Mouse (Mus musculus): ENCODE data around the gene Cmip. TPM values are rescaled to one million over a fixed set of nuclear protein-coding genes. Genes with fewer than 3 reads are reported as not detected.
A peak's percentile ranks its signal among the peaks of the same experiment; 100 is the strongest.

Cmip gene
- polyA plus RNA-seq, 1 experiment: 92.3 TPM

- TF ChIP-seq FLI1 (IDR thresholded peaks at IDR 0.05; ENCODE audit: low read length) (no peak), GATA1 (IDR thresholded peaks at IDR 0.05; ENCODE audit: borderline replicate concordance, low read length) (no peak)
- Histone ChIP-seq H3K4me3 (replicated peaks) (no peak overlapping the region), H3K36me3 (replicated peaks; ENCODE audit: low read length) (peaks cover 82% of the 10 kb centered on the region), H3K9me3 (no peaks in the 10 kb centered on the region), H3K4me1 (peaks cover 75% of the 10 kb centered on the region), H3K27me3 (replicated peaks) (no peaks in the 10 kb centered on the region)
Observed at GRCm38 (mm10) chr8:117317478-117317877, 60.6 kb downstream of the Cmip start.

- Histone ChIP-seq H3K4me1 (peaks cover 89% of the 10 kb centered on the region), H3K9me3 (no peaks in the 10 kb centered on the region), H3K36me3 (replicated peaks; ENCODE audit: low read length) (peaks cover 92% of the 10 kb centered on the region), H3K27me3 (replicated peaks) (no peaks in the 10 kb centered on the region), H3K4me3 (replicated peaks) (no peak overlapping the region)
- TF ChIP-seq FLI1 (IDR thresholded peaks at IDR 0.05; ENCODE audit: low read length): no peak
- TF ChIP-seq GATA1 (IDR thresholded peaks at IDR 0.05; ENCODE audit: borderline replicate concordance, low read length): no peak
Observed at GRCm38 (mm10) chr8:117318911-117319826, 62.3 kb downstream of the Cmip start.

GRCm38 (mm10) chr8:117320616-117321015 is 63.8 kb downstream of the Cmip start:
- Histone ChIP-seq H3K27me3 (replicated peaks) (no peaks in the 10 kb centered on the region), H3K4me1 (peaks cover 94% of the 10 kb centered on the region), H3K36me3 (replicated peaks; ENCODE audit: low read length) (peaks cover 93% of the 10 kb centered on the region), H3K9me3 (no peaks in the 10 kb centered on the region), H3K4me3 (replicated peaks) (peak overlapping the region; percentile 78)
- TF ChIP-seq GATA1 (IDR thresholded peaks at IDR 0.05; ENCODE audit: borderline replicate concordance, low read length) (no peak), FLI1 (IDR thresholded peaks at IDR 0.05; ENCODE audit: low read length) (no peak)

DNA sequence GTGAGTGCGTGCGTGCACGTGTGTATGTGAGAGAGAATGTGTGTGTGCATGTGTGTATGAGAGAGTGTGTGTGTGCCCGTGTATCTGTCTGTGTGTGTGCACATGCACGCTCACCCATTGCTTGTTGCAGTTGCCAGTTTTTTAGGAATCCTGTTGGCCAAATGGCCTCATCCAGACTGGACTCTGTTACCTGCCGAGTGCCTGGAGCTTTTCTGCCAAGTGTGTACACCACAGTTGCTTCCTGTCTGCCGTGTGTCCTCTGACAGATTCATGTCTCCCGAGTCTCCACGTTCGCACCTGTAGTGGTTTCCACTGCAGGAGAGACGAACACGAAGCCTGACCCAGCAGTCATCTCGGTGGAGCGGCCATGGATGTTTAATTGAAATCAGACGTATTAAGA is 64.4 kb downstream of the Cmip start:
- no peaks in the 10 kb centered on the region for H3K27me3 ChIP-seq (replicated peaks)
- H3K4me1 ChIP-seq: peaks cover 94% of the 10 kb centered on the region
- TF ChIP-seq GATA1 (IDR thresholded peaks at IDR 0.05; ENCODE audit: borderline replicate concordance, low read length) (no peak), FLI1 (IDR thresholded peaks at IDR 0.05; ENCODE audit: low read length) (no peak)
- peak overlapping the region; percentile 73 for H3K4me3 ChIP-seq (replicated peaks)
- no peaks in the 10 kb centered on the region for H3K9me3 ChIP-seq
- peaks cover 90% of the 10 kb centered on the region for H3K36me3 ChIP-seq (replicated peaks; ENCODE audit: low read length)

GRCm38 (mm10) chr8:117322021-117322420 is 65.2 kb downstream of the Cmip start:
- TF ChIP-seq GATA1 (IDR thresholded peaks at IDR 0.05; ENCODE audit: borderline replicate concordance, low read length) (no peak), FLI1 (IDR thresholded peaks at IDR 0.05; ENCODE audit: low read length) (no peak)
- H3K27me3 ChIP-seq (replicated peaks): no peaks in the 10 kb centered on the region
- peaks cover 95% of the 10 kb centered on the region for H3K4me1 ChIP-seq
- H3K36me3 ChIP-seq (replicated peaks; ENCODE audit: low read length): peaks cover 82% of the 10 kb centered on the region
- no peak overlapping the region for H3K4me3 ChIP-seq (replicated peaks)
- no peaks in the 10 kb centered on the region for H3K9me3 ChIP-seq

DNA sequence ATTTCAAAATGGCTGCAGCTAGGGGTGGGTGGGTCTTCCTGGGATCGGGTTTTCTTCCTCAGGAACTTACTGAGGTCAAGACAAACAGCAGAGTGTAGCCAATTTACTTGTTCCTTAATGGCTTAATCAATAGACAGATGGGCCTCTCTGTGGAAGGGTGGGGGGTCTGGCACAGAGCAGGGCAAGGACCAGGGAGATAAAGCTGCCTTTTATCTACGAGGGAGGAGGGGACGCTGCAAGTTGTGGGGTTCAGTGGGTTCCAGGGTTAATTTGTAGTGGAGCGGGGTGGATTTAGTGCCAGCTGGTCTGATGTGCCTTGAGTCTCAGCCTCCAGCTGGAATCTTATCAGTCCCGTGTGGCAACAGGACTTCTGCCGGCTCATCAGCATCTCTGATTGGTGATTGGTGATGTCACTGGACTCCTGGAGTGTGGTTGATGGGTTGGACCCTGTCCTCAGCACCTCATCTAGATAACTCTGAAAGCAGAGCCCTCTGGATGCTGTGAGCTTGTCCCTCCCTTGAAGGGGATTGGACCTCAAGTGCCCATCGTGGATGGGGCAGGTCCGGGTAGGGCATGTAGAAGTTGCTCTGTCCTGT is 65.9 kb downstream of the Cmip start:
- H3K36me3 ChIP-seq (replicated peaks; ENCODE audit: low read length): peaks cover 75% of the 10 kb centered on the region
- no peak for TF ChIP-seq FLI1 (IDR thresholded peaks at IDR 0.05; ENCODE audit: low read length)
- no peak for TF ChIP-seq GATA1 (IDR thresholded peaks at IDR 0.05; ENCODE audit: borderline replicate concordance, low read length)
- no peaks in the 10 kb centered on the region for H3K9me3 ChIP-seq
- H3K4me3 ChIP-seq (replicated peaks): no peak overlapping the region
- peaks cover 96% of the 10 kb centered on the region for H3K4me1 ChIP-seq
- no peaks in the 10 kb centered on the region for H3K27me3 ChIP-seq (replicated peaks)

- H3K4me3 ChIP-seq (replicated peaks): no peak overlapping the region
- H3K27me3 ChIP-seq (replicated peaks): no peaks in the 10 kb centered on the region
- H3K36me3 ChIP-seq (replicated peaks; ENCODE audit: low read length): peaks cover 62% of the 10 kb centered on the region
- peaks cover 96% of the 10 kb centered on the region for H3K4me1 ChIP-seq
- no peaks in the 10 kb centered on the region for H3K9me3 ChIP-seq
- TF ChIP-seq FLI1 (IDR thresholded peaks at IDR 0.05; ENCODE audit: low read length) (no peak), GATA1 (IDR thresholded peaks at IDR 0.05; ENCODE audit: borderline replicate concordance, low read length) (no peak)
Observed at GRCm38 (mm10) chr8:117324821-117325220, 68.0 kb downstream of the Cmip start.

- TF ChIP-seq GATA1 (IDR thresholded peaks at IDR 0.05; ENCODE audit: borderline replicate concordance, low read length): no peak
- TF ChIP-seq FLI1 (IDR thresholded peaks at IDR 0.05; ENCODE audit: low read length): no peak
- Histone ChIP-seq H3K27me3 (replicated peaks) (no peaks in the 10 kb centered on the region), H3K9me3 (no peaks in the 10 kb centered on the region), H3K4me3 (replicated peaks) (no peak overlapping the region), H3K4me1 (peaks cover 96% of the 10 kb centered on the region), H3K36me3 (replicated peaks; ENCODE audit: low read length) (peaks cover 53% of the 10 kb centered on the region)
Observed at GRCm38 (mm10) chr8:117326735-117327134, 69.9 kb downstream of the Cmip start.

GRCm38 (mm10) chr8:117327385-117327837 is 70.5 kb downstream of the Cmip start:
- Histone ChIP-seq H3K4me3 (replicated peaks) (peak overlapping the region; percentile 29), H3K4me1 (peaks cover 96% of the 10 kb centered on the region), H3K27me3 (replicated peaks) (no peaks in the 10 kb centered on the region), H3K36me3 (replicated peaks; ENCODE audit: low read length) (peaks cover 54% of the 10 kb centered on the region), H3K9me3 (no peaks in the 10 kb centered on the region)
- TF ChIP-seq GATA1 (IDR thresholded peaks at IDR 0.05; ENCODE audit: borderline replicate concordance, low read length) (no peak), FLI1 (IDR thresholded peaks at IDR 0.05; ENCODE audit: low read length) (no peak)

GRCm38 (mm10) chr8:117328758-117329157 is 71.9 kb downstream of the Cmip start:
- TF ChIP-seq GATA1 (IDR thresholded peaks at IDR 0.05; ENCODE audit: borderline replicate concordance, low read length) (no peak), FLI1 (IDR thresholded peaks at IDR 0.05; ENCODE audit: low read length) (no peak)
- peaks cover 51% of the 10 kb centered on the region for H3K36me3 ChIP-seq (replicated peaks; ENCODE audit: low read length)
- H3K9me3 ChIP-seq: no peaks in the 10 kb centered on the region
- H3K4me1 ChIP-seq: peaks cover 99% of the 10 kb centered on the region
- no peaks in the 10 kb centered on the region for H3K27me3 ChIP-seq (replicated peaks)
- no peak overlapping the region for H3K4me3 ChIP-seq (replicated peaks)
